Mouse (Mus musculus): ENCODE measurements at regions not wholly inside any gene's neighbourhood (a gene's known extent, or its start where the extent isn't known, plus 50 kb on each side); places are given as distances from the start of the nearest gene placed in this dataset.

- no peak for DNase-seq (ENCODE audit: low spot score)
Observed at GRCm38 (mm10) chr8:40186715-40187583, 487.9 kb upstream of the Adam24 start.

- peak; percentile 18 for DNase-seq (ENCODE audit: low spot score)
Observed at GRCm38 (mm10) chr8:40187584-40187934, 487.3 kb upstream of the Adam24 start.

GRCm38 (mm10) chr8:40192266-40192665, 482.6 kb upstream of the Adam24 start:
- DNase-seq (ENCODE audit: low spot score) = no peak

GRCm38 (mm10) chr8:40193148-40193547, 481.7 kb upstream of the Adam24 start:
- no peak for DNase-seq (ENCODE audit: low spot score)

- peak; percentile 13 for DNase-seq (ENCODE audit: low spot score)
Observed at GRCm38 (mm10) chr8:40210871-40211270, 464.0 kb upstream of the Adam24 start.

GRCm38 (mm10) chr8:40223521-40223920, 451.4 kb upstream of the Adam24 start:
- DNase-seq (ENCODE audit: low spot score) = no peak

GRCm38 (mm10) chr8:40227262-40227661, 447.6 kb upstream of the Adam24 start:
- peak; percentile 5 for DNase-seq (ENCODE audit: low spot score)

Data from left cerebral cortex, adult 11 months (tissue).